Mouse (Mus musculus) gastrocnemius, postnatal 4 days (tissue): ENCODE data around the gene Arfgap2. TPM values are rescaled to one million over a fixed set of nuclear protein-coding genes. Genes with fewer than 3 reads are reported as not detected.

Experiments
- DNase-seq, 2 experiments: peaks; one replicate each; pipeline ENCODE4 v3.0.0; 2021 to 2022; ENCODE audit warnings: low spot score in 2 of 2, mixed read lengths in 2 of 2
- total RNA-seq, 2 experiments: library from RNA; stranded (reverse); gene quantifications; 2 replicates each; pipeline ENCODE4 v1.2.3; 2021

The Arfgap2 gene
- total RNA-seq, 2 experiments from 2014 or later, result 86.1 to 95.9 TPM

DNA sequence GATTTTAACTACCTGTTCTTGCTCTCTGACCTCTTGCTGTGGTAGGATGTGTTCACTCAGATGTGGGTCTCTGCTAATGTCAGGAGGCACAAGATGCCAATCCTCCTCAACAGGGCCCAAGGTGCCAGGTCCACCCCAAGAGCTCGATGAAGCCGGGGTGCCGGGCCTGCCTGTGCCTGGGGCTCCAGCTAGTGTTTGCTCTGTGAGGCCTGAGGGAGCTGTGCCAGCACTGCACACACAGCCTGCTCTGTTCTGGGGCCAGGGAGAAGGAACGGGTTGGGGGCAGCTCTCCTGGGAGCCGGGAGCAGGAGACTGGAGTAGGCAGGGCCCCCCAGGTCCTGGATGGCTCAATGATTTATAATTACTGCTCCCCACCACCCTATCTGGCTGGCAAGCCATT is 6.7 kb upstream of the Arfgap2 start:
- DNase-seq, result no peak

DNA sequence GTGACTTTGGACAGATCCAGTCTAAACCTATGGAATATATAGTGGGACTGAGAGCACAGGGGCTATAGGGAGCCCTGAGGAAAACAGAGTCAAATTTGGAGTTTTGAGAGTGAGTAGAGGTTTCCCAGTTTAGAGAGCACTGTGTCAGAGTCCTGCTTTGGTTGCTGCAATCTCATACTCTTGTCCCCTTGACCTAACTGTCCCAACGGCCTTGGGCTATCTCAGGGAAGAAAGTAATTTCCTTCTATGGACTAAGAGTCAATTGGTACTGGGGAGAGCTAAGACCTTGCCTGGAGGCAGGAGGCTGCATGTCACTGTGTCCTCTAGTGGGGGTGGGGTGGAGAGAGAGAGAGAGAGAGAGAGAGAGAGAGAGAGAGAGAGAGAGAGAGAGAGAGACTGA is 5.9 kb upstream of the Arfgap2 start:
- no peak for DNase-seq

DNA sequence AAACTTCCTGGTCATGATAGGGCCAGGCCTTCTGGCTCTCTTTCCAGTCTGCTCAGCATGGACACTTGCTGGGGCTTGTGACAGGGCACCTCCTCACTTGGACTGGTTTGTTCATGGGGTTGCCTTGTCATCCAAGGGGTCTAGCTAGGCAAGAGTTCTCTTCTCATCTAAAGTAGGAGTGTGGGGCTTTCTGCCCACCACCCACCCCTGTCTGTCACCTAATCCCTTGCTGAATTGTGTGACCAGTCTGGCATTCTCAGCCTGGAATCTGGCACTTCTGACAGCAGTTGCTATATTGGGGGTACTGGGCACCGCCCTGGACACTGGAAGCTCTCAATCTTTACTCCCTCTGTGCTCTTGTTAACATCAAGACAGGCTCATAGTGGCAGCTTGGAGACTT is 5.3 kb upstream of the Arfgap2 start:
- DNase-seq, result no peak

DNA sequence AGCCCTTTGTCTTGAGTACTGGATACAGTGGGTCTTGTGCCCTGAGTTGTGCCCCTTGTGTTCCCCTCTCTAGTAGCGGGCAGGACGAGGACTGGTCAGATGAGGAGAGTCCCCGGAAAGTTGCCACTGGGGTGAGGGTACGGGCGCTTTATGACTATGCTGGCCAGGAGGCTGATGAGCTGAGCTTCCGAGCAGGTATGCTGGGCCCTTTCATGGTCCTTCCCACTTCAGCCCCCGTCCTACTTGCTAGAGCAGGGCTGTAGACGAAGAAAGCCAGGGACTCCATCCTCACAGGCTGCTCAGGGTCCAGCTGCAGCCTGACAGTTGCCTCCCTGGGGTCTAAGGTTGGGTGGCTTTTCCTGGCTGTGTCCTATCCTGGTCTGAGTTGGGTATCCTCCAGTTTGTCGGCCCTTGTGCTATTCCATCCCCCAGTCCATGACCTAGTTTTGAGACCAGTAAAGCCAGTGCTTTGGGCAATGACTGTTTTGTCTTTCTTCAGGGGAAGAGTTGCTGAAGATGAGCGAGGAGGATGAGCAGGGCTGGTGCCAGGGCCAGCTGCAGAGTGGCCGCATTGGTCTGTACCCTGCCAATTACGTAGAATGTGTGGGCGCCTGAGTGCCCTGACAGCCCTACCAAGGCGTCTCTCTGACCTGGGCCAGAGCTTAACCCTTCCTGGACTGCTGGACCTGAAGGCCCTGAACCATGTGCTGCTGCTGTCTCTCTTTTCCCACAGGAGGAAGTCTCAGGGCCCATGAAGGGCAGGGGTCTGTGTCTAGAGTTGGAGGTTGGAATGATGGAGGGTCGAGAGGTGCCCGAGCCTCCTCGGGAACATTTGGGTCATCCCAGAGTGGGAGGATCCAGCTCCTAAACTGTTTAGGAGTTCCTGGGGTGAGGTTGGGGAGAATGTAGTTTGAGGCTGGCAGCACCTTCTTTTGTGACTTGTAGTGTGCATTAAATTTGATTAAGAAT is 798 bp upstream of the Arfgap2 start:
- no peak for DNase-seq

DNA sequence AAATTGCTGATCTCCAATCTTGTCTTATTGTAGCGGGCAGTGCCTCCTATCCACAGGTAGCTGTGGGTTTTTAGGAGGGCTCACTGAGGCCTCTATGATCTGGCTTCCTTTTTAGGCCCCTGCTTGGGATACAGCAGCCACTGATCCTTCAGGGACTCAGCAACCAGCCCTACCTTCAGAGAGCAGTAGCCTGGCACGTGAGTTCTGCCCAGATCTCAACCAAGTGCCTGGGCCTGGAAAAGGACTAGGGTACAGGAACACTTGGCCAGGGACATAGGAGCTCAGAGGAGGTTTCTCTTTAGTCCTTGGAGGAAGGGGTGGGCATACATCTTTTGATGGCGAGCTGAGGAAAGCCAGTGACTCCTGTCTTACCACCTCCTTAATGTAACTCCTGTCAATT is 3.3 kb downstream of the Arfgap2 start:
- DNase-seq, result no peak

DNA sequence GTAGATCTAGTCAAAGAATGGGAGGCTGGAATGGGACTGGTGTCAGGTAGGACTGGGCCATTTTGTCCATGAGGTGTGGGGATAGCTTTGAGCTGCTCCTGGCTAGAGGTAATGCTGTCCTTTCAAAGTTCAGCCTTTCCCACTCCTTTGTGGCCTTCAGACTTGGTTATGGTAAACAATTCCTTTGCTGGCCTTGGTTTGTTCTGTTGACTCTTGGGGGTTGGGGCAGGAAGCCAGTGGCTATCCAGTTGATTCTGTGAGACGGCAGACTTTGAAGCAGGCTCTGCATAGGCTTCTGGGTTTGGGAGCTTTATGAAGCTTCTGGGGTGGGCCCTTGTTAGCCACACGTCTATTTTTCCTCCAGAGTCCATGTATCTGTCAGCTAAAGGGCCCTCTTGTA is 3.9 kb downstream of the Arfgap2 start:
- no peak for DNase-seq

DNA sequence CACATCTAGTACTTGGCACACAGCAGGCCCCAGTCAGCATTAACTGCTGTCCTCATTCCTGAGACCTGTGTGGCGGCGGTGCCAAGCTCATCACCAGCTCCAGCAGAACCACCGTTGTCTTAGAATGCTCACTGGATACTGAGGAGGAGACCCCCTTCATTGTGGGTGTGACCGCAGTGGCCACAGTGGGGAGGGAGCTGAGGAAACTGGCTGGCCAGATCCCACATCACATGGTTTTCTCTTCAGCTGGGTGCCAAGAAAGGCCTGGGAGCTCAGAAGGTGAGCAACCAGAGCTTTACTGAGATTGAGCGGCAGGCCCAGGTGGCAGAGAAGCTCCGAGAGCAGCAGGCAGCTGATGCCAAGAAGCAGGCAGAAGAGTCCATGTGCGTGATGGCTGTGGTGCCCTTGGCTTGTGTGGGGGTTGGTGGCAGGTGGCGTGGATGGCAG is 4.9 kb downstream of the Arfgap2 start:
- no peak for DNase-seq

DNA sequence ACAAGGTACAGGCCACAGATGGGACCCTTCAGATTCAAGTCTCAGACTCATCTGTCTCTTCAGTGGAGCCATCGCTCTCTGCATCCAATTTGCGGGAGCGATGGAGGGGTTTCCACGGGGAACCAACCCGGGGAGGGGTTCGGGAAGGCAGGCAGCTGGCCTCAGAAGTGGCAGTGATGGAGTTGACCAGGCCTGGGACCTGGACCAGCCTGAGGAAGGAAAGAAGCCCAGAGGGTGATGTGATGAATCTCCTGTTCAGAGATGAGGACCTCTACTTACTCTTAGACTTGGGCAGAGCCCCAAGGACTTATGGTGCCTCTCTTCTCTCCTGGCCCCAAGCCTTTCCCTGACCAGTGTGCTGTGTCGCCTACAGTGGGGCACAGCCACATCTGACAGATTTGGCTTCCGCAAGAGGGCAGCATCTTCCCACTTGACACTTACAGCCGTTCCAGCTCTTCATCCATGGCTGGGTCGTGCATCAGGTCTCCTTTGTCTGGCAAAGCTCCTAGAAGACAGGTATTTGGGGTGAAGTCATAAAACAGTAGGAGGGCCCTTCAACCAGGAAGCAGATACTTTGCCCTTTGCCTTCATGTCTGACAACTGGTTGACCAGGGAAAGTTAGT is 14.1 kb downstream of the Arfgap2 start:
- DNase-seq, result peak in 1 of 2 experiments; percentile 60

DNA sequence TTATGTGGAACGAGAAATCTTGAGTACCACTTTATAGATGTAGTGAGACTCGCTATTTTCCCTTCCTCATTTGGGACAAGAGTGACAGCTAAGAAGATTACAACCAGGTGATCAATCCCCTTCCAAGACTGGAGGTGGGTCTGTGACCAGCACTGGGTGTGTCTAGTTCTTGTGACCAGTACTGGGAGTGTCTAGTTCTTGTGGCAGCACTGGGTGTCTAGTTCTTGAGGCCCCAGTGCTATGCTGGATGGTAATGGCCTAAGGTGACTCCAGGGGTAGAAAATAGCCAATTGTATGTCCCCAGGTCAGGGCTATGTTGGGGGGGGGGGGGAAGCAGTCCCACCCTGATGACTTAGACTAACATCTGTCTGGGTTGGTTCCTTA is 14.6 kb downstream of the Arfgap2 start:
- no peak for DNase-seq

DNA sequence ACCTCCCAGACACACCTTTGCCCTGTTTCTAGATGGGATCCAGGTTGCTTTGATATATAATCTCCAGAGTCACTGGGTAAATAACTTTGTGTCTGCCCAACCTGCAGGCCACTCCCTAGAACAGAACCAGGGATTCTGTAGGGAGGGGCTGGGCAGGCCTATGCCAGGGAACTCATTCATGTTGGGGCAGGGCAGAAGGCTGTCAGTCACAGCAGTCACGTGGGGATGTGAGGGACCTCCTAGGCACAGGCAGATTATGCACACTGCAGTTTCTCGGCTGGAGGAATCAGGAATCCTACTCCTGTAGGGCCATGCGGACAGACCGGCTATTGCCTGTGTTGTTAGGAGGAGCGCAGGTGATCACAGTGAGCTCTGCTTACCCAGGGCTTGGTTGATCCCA is 16.6 kb downstream of the Arfgap2 start:
- DNase-seq, result no peak

DNA sequence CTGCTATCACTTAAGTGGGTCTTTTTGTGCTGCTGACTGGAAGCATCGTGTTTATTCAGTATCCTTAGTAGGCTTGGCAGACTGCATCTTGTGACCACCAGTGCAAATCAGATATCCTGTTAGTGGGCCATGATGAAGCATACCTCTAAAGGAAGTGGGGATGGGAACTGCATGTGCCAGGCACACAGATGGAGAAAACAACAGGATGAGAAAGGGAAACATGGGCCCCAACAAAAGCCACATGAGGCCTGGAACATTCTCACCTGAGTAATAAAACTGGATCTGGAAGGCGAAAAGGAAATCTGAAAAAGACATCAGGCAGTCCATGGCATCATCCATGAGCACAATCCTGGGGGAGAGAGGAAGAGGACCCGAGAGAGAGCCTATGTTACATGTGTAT is 19.2 kb downstream of the Arfgap2 start:
- DNase-seq, result no peak

DNA sequence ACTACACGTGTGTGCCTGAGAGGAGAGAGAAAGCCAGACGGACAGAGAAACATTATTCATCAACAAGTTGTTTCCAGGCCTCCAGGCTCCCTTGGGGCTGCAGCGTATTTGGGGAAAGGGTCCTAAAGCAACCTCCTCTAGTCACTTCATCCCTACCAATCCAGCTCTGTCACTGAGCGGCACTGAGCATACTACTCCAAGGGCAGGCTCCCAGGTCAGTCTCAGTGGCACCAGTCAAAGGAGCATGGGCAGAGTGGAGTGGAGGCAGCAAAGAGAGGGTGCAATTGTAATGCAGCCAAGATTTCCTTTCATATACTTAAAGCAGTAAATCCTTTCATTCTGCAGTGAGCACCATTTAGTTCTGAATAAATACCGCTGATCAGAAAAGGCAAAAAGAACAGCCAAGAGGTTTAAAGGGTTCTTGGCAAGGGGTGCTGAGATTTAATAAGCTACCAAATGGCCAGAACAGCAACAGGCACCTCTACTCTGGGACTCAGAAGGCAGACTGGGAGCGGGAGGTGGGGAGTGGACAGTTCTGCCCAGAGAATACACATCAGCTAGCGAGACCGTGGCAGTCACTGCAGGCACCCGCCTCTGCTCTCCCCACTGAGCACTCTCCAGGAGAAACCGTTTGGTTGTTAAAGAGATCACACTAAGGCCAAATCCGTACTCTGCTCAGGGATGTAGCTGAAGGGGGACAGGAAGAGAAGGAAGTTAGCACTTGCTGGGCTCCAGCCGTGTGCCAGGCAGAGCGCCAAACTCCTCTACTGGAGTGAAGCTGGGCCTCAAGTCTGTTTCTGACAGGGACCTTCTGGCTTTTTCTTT is 19.8 kb downstream of the Arfgap2 start:
- DNase-seq, result peak in 1 of 2 experiments; percentile 76

DNA sequence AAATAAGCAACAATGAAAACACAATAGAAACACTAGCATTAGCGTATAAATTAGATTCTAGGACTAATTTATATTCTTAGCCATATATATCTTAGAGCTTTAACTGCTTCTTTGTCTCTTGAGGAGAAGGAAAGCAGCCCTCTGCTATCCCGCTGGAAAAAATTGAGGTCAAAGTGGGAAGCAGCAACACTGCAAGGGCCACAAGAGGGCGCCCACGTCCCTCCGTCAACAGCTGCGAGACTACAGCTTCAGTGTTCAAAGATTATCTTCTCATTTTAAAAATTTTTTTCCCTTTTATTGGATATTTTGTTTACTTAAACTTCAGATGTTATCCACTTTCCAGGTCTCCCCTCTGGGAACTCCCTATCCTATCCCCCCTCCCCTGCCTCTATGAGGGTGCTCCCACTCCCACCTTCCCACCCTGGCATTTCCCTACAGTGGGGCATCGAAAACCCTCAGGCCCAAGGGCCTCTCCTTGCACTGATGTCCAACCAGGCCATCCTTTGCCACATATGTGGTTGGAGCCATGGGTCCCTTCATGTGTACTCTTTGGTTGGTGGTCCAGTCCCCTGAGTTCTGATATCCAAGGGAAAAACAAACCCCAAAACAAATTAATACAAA is 21.2 kb downstream of the Arfgap2 start:
- DNase-seq, result peak; percentile 75 to 85

DNA sequence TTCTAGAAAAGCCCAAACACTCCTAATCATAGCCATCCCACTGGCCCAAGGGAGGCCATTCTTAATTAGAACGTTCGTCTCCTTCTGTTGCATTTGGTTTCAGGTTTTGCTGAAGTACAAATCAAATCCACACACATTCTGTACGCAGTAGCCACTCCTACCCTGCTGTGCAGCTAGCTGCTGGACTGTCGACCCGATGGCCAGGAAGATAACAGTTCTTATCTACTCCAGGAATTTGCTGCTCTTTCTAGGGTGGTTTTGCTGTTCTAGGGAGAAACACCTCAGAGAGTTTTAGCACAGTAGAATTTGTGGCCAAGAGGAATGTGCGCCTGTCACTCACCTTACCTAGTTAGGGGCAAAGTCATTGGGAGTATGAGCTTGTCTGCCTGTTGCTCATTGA is 22.8 kb downstream of the Arfgap2 start:
- DNase-seq, result no peak

DNA sequence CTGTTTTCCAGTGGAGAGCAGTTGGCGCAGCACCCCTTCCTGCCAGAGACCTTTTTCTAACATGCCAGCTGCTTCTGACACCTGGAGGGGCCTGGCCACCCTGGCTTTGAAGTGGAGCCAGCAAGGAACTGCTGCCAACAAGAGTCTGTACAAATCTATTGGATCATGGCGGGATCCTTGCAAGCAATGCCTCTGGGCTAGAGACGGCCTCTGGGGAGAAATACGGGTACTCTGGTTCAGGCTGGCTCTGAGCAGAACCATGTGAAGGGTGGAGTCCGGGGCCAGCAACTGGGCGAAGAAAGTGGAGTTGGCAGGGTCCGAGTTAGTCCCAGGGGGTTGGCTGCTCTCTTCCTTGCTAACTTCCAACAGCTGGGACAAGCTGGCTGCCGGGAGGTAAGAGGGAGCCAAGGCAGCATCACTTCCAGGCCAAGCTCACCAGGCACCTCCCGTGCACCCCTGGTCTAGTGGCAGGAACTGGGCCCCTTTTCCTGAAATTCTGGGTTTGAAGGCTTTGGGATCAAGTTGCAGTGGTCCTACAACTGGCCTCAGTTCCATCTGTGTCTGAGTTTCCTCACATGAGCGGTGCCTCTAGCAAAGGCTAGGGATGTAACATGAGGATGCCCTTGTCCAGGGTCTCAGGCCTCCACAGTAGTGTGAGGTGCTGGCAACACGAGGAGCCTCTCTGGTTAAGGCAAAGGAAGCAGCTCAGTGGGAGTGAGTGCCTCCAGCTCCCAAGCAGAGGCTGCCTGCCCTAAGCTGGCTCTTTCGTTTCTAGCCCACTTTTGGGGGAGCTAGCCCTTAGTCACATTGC is 26.6 kb downstream of the Arfgap2 start:
- peak; percentile 35 to 72 for DNase-seq

DNA sequence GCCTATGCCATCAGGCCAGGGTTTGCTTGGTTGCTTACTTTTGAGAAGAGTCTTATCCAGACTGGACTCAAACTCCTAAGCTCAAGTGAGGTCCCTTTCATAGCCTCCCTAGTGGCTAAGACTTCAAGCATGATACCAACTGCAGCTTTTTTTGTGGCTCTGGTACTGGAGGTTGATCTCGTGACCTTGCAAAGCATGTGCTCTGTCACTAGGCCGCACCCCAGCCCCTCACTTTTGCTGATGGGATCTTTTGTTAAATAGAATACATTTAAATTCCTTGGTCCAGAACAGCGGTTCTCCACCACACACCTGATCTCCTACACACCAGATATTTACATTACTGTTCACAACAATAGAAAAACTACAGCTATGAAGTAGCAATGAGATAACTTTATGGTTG is 29.5 kb downstream of the Arfgap2 start:
- DNase-seq, result no peak

DNA sequence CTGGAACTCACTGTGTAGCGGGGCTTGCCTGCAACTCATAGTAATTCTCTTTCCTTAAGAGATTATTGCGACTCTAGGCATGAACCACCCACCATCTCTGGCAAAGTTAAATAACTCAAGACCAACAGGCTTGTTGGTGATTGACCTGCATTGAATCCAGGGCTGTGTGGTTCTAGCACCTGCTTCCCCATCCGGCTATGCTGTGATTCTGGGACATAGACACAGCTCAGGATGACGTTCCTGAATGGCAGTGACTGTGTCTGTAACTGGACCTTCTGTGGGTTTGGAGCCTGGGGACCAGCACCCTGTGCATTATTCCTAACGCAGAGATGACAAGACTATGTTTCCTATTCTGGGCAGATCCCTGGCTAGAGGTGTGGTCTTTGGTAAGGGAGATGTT is 31.1 kb downstream of the Arfgap2 start:
- no peak for DNase-seq

DNA sequence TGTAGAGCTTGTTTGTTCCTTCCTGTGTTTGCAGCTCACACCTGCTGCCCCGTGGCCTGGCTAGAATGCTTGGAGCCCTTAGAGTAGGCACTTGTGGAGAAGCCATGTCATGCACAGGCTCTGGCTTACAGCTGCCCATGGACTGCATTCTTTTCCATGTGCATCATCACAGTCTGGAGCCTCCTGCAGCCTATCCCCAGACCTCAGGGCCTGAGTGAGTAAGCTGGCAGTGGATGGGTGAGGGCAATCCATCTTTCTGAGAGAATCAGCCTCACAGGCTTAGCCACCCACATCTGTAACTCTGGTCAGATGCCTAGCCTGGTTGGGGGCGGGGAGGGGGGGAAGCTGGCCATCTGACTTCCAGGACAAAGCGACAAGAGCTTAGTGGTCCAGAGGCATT is 34.4 kb downstream of the Arfgap2 start:
- DNase-seq, result no peak

DNA sequence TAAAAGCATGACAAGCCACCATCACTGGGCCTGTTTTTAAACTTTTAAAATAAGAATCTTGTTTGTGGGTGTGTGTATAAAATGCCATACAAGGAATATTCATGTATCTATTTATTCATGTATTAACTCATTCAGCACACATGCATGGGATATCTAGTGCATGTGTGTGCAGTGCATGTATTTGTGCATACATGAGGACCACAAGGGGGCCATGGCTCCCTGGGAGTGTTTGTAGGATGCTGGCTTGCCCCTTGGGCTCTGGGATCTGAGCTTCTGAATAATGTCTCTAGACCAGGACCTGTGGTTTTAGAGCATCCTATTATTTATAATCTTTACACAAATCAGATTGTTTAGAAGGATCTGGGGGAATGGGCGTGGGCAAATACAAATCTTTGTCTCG is 36.0 kb downstream of the Arfgap2 start:
- DNase-seq, result no peak

DNA sequence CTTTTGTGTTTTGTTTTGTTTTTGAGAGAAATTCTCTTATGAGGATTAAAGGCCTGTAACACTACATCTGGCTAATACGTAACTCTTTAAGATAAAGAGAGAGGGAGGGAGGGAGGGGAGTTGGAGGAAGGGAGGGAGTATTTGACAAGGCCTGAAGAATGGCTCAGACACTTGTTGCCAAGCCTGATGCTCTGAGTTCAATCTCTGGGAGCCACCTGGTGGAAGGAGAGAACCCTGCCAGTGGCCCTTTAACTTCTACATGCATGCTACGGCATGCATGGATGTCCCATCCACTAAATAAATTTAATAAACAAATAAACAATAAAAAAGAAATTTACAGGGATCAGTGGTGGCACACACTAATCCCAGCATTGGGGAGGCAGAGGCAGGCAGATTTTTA is 37.1 kb downstream of the Arfgap2 start:
- no peak for DNase-seq
